Mouse (Mus musculus) liver, adult 2 months (tissue): ENCODE results near the gene Nqo1. TPM values are rescaled to one million over a fixed set of nuclear protein-coding genes. Genes with fewer than 3 reads are reported as not detected.

ENCODE experiments used
- DNase-seq: peaks from one replicate; pipeline ENCODE4 v3.0.0-alpha.2; 2011; ENCODE audit warnings: low read depth, low spot score; ENCODE audit errors: extremely low read depth
- H3K27ac ChIP-seq: fragments of 200-500 bp; replicated peaks from 2 replicates; pipeline ENCODE4 v1.5.1; 2012; ENCODE audit warnings: low read depth, mild to moderate bottlenecking, control low read depth, inconsistent platforms, low read length; ENCODE audit not compliant: insufficient read depth
- H3K27me3 ChIP-seq: fragments of 200-500 bp; 2 replicates; pipeline ENCODE4 v1.6.1; 2012; ENCODE audit warnings: mild to moderate bottlenecking, moderate library complexity, low read length, inconsistent platforms; ENCODE audit not compliant: control insufficient read depth, insufficient read depth
- H3K36me3 ChIP-seq: fragments of 200-500 bp; 2 replicates; pipeline ENCODE4 v1.6.1; 2012; ENCODE audit warnings: low read length, inconsistent platforms; ENCODE audit not compliant: control insufficient read depth, insufficient read depth
- H3K4me1 ChIP-seq: fragments of 200-500 bp; 2 replicates; pipeline ENCODE4 v1.6.1; 2011; ENCODE audit warnings: low read length; ENCODE audit not compliant: control insufficient read depth, insufficient read depth
- H3K4me3 ChIP-seq: fragments of 200-500 bp; 2 replicates; pipeline ENCODE4 v1.5.1; 2011; ENCODE audit warnings: low read depth, mild to moderate bottlenecking, control low read depth, low read length, moderate library complexity; ENCODE audit not compliant: insufficient read depth
- H3K79me2 ChIP-seq: fragments of 200-500 bp; 2 replicates; pipeline ENCODE4 v1.6.1; 2012; ENCODE audit warnings: inconsistent platforms, mild to moderate bottlenecking, low read length, moderate library complexity; ENCODE audit not compliant: control insufficient read depth, insufficient read depth
- H3K9ac ChIP-seq: fragments of 200-500 bp; 2 replicates; pipeline ENCODE4 v1.6.1; 2012; ENCODE audit warnings: low read depth, mild to moderate bottlenecking, control low read depth, inconsistent platforms, low read length
- CTCF ChIP-seq: fragments of 200-500 bp; IDR thresholded peaks from 2 replicates; pipeline ENCODE4 v1.5.1; 2011; ENCODE audit warnings: low read depth, low read length, control low read depth
- POLR2A ChIP-seq: fragments of 200-500 bp; IDR thresholded peaks from 2 replicates; pipeline ENCODE4 v1.6.1; 2011; ENCODE audit warnings: low read length, control low read depth; ENCODE audit not compliant: insufficient read depth; ENCODE audit errors: extremely low read depth
- whole genome bisulfite sequencing: fragments of 180-500 bp; shearing (Covaris S2); methylation state at CpG from one replicate; pipeline ENCODE4 v1.1.7; 2018; 5-methylcytosine and 5-hydroxymethylcytosine counted together
- polyA plus RNA-seq: library from polyadenylated mRNA; depleted of rRNA; stranded (reverse); fragments of >200 nt; gene quantifications from 2 replicates; pipeline ENCODE4 v1.2.3, GENCODE M21; 2012
- total RNA-seq: library from RNA; depleted of rRNA; stranded (reverse); fragments of >200 nt; gene quantifications from 2 replicates; pipeline ENCODE4 v1.2.3, GENCODE M21; 2014

Nqo1 gene
- total and polyA plus RNA-seq, 2 experiments: 13.8 to 20.0 TPM

DNA sequence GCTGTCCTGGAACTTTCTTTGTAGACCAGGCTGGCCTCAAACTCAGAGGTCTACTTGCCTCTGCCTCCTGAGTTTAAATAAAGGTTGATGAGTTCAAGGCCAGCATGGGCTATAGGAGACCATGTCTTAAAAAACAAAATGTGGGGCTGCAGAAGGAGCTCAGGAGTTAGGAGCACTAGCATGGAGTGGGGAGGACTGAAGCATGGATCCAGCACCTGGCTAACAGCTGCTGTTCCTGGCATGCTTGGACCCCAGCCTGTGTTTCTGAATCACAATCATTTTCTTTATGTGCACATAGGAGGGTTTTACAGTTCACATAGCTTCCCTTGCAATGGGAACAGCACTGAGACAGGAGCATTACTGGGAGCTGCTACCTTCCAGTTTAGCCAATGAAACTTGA is 44.7 kb upstream of the Nqo1 start:
- TF ChIP-seq POLR2A: no peak
- TF ChIP-seq CTCF: no peak
- no peak overlapping the region for H3K4me3 ChIP-seq
- no peak overlapping the region for H3K27ac ChIP-seq

GRCm38 (mm10) chr8:107444626-107445025 is 41.6 kb upstream of the Nqo1 start:
- 67% methylated on average over 3 of the region's 3 CpGs for WGBS
- H3K4me3 ChIP-seq: no peak overlapping the region
- H3K9ac ChIP-seq: no peak overlapping the region
- peaks cover 19% of the 10 kb centered on the region; the same call in 1 of the 2 replicates for H3K79me2 ChIP-seq
- no peak overlapping the region for H3K27ac ChIP-seq
- no peaks in the 10 kb centered on the region for H3K36me3 ChIP-seq
- H3K4me1 ChIP-seq: peaks cover 10% of the 10 kb centered on the region
- TF ChIP-seq POLR2A (no peak), CTCF (no peak)
- DNase-seq: no peak
- H3K27me3 ChIP-seq: no peaks in the 10 kb centered on the region

More for the DNA sequence above, 44.7 kb upstream of the Nqo1 start:
- peaks cover 10% of the 10 kb centered on the region for H3K4me1 ChIP-seq
- no peak overlapping the region for H3K9ac ChIP-seq
- H3K27me3 ChIP-seq: no peaks in the 10 kb centered on the region
- DNase-seq: no peak
- no peaks in the 10 kb centered on the region for H3K36me3 ChIP-seq
- H3K79me2 ChIP-seq: peaks cover 7% of the 10 kb centered on the region; the same call in 1 of the 2 replicates

DNA sequence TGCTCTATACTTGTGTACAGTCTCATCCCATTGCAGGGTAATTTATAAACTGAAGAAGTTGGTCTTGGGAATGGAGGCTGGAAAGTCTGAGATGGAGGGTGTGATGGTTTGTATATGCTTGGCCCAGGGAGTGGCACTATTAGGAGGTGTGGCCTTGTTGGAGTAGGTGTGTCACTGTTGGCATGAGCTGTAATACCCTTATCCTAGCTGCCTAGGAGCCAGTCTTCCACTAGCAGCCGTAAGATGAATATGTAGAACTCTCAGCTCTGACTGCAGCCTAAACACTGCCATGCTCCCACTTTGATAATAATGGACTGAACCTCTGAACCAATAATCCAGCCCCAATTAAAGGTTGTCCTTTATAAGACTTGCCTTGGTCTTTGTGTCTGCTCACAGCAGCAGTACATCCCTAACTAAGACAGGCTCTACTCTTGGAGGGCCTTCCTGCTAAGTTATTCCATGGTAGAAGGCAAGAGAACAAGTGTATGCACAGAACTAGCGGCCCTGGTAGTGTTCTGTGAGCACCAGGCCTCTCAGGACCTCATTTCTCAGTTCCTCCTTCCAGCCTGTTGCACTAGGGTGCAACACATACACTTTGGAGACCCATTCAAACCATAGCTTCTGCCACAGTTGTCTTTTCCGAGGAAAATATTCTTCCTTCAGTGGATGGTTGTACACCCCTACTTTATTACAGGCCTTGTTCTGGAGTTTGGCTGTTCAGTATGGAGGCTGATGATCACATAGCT is 37.0 kb upstream of the Nqo1 start:
- DNase-seq: no peak
- Histone ChIP-seq H3K27ac (no peak overlapping the region), H3K4me3 (no peak overlapping the region), H3K36me3 (no peaks in the 10 kb centered on the region), H3K4me1 (peaks cover 5% of the 10 kb centered on the region; the same call in 1 of the 2 replicates), H3K27me3 (no peaks in the 10 kb centered on the region), H3K9ac (no peak overlapping the region), H3K79me2 (peaks cover 19% of the 10 kb centered on the region; the same call in 1 of the 2 replicates)
- WGBS: 95% methylated on average over 3 of the region's 3 CpGs
- no peak for TF ChIP-seq CTCF
- no peak for TF ChIP-seq POLR2A

DNA sequence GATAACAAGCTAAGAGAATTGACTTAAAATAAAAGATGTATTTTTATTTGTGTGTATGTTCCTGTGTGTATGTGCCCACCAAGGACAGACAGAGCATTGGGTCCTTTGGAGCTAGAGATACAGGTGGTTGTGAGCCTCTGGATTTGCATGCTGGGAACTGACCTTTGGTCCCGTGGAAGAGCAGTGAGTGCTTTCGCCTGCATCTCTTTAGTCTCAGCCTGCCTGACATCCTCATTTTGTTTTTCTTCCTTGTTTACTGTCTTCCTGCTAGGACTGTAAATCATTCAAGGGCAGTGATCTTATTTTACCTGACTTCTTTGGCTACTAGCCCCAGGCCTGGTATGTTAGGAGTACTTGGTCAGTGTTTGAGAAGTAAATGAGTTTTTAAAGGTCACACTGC is 34.7 kb upstream of the Nqo1 start:
- Histone ChIP-seq H3K9ac (no peak overlapping the region), H3K4me3 (no peak overlapping the region), H3K27ac (no peak overlapping the region), H3K36me3 (no peaks in the 10 kb centered on the region), H3K79me2 (peaks cover 16% of the 10 kb centered on the region; the same call in 1 of the 2 replicates), H3K27me3 (no peaks in the 10 kb centered on the region), H3K4me1 (peaks cover 5% of the 10 kb centered on the region; the same call in 1 of the 2 replicates)
- 17% methylated on average over 2 of the region's 2 CpGs for whole genome bisulfite sequencing
- TF ChIP-seq CTCF: no peak
- no peak for TF ChIP-seq POLR2A
- DNase-seq: peak; percentile 53

DNA sequence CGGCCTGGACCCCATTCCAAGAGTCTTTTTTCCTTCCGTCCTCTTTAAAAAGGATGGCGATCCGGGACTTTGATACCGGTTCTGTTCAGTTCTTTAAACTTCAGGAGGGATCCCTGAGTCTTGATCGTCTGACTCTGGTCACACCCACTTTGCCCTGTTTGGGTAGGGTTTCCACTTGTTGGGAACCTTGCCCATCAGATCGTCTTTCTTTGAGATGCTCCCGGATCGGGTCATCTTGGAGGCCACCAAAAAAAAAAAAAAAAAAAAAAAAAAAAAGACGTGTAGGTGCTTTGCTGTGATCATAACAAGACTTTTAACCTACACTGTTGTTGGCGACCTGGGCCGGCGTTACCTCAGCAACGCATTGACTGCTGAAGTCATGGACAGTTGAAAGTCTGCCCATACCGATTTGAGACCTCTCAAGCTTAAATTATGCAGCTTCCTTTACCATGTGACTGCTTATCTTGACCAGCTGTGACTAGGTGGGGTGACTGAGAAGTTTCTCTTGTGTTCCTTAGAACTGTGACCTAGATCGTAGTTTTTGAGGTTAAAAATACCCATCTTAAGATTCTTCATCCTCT is 33.9 kb upstream of the Nqo1 start:
- WGBS: 3% methylated on average over 16 of the region's 16 CpGs
- Histone ChIP-seq H3K27me3 (no peaks in the 10 kb centered on the region), H3K27ac (peak overlapping the region; percentile 84), H3K9ac (peak overlapping the region; percentile 100), H3K79me2 (peaks cover 14% of the 10 kb centered on the region; the same call in 1 of the 2 replicates), H3K36me3 (no peaks in the 10 kb centered on the region), H3K4me1 (peaks cover 5% of the 10 kb centered on the region; the same call in 1 of the 2 replicates), H3K4me3 (peak overlapping the region; percentile 93)
- TF ChIP-seq CTCF: no peak
- peak; percentile 64 for DNase-seq
